Mouse (Mus musculus): Measurements from ENCODE around the gene Cyb5r3. TPM values are rescaled to one million over a fixed set of nuclear protein-coding genes. Genes with fewer than 3 reads are reported as not detected.

Cyb5r3 gene
- polyA plus RNA-seq, 1 experiment, result 76.1 TPM

DNA sequence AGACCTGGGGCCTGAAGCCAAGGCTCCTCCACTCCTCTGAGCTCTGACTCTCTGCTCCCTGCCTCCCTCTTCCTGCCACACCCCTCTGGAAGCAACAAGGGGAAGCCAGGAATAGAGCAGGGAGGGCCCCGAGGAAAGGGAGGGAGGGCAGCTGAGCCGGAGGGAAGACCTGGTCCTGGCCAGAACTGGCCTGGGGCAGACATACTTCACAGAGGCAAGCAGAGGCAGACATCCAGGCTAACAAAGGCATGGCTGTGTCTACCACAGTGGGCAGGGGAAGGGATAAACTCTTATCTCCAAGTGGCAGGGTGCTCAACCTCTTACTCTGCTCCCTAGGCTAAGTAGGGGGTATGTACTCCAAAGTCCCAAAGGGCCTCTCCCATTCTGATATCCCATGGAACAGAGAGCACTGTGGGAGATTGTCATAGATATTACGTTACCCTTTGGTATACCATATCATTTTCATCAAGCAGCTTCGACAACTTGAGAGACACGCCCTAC lies 7.4 kb downstream of the Cyb5r3 start:
- no peak for DNase-seq (ENCODE audit: low read depth in 1 of 2, low spot score in 2 of 2)
- peaks cover 3% of the 10 kb centered on the region; the same call in 1 of the 2 replicates for H3K4me1 ChIP-seq (ENCODE audit: control insufficient read depth, insufficient read depth, insufficient read length)
- H3K36me3 ChIP-seq (ENCODE audit: control insufficient read depth, insufficient read depth, low read length), result peaks cover 24% of the 10 kb centered on the region

GRCm38 (mm10) chr15:83162818-83163485 lies 9.4 kb downstream of the Cyb5r3 start:
- TF ChIP-seq POLR2A (IDR thresholded peaks at IDR 0.05; ENCODE audit: low read depth, low read length), result no peak
- TF ChIP-seq CTCF (IDR thresholded peaks at IDR 0.05; ENCODE audit: extremely low read depth, insufficient read depth, insufficient read length, insufficient replicate concordance), result no peak
- no peak for DNase-seq (ENCODE audit: low read depth in 1 of 2, low spot score in 2 of 2)

More for the DNA sequence above, 7.4 kb downstream of the Cyb5r3 start:
- Histone ChIP-seq H3K27ac (ENCODE audit: insufficient read depth, low read length) (no peak overlapping the region), H3K4me3 (ENCODE audit: extremely low read depth, insufficient read depth, insufficient read length) (no peak overlapping the region), H3K27me3 (ENCODE audit: control insufficient read depth, insufficient read depth, low read length) (no peaks in the 10 kb centered on the region)
- no peak for TF ChIP-seq CTCF (IDR thresholded peaks at IDR 0.05; ENCODE audit: extremely low read depth, insufficient read depth, insufficient read length, insufficient replicate concordance)
- TF ChIP-seq POLR2A (IDR thresholded peaks at IDR 0.05; ENCODE audit: low read depth, low read length), result no peak
- WGBS, result 77% methylated on average over 5 of the region's 5 CpGs

GRCm38 (mm10) chr15:83162001-83162400 lies 10.4 kb downstream of the Cyb5r3 start:
- Histone ChIP-seq H3K27me3 (ENCODE audit: control insufficient read depth, insufficient read depth, low read length) (no peaks in the 10 kb centered on the region), H3K27ac (ENCODE audit: insufficient read depth, low read length) (no peak overlapping the region), H3K4me1 (ENCODE audit: control insufficient read depth, insufficient read depth, insufficient read length) (no peaks in the 10 kb centered on the region), H3K36me3 (ENCODE audit: control insufficient read depth, insufficient read depth, low read length) (peaks cover 34% of the 10 kb centered on the region), H3K4me3 (ENCODE audit: extremely low read depth, insufficient read depth, insufficient read length) (no peak overlapping the region)
- 92% methylated on average over 4 of the region's 4 CpGs for WGBS
- no peak for DNase-seq (ENCODE audit: low read depth in 1 of 2, low spot score in 2 of 2)
- TF ChIP-seq POLR2A (IDR thresholded peaks at IDR 0.05; ENCODE audit: low read depth, low read length), result no peak
- TF ChIP-seq CTCF (IDR thresholded peaks at IDR 0.05; ENCODE audit: extremely low read depth, insufficient read depth, insufficient read length, insufficient replicate concordance), result no peak

More at GRCm38 (mm10) chr15:83162818-83163485, 9.4 kb downstream of the Cyb5r3 start:
- Histone ChIP-seq H3K36me3 (ENCODE audit: control insufficient read depth, insufficient read depth, low read length) (peaks cover 34% of the 10 kb centered on the region), H3K4me3 (ENCODE audit: extremely low read depth, insufficient read depth, insufficient read length) (no peak overlapping the region), H3K27me3 (ENCODE audit: control insufficient read depth, insufficient read depth, low read length) (no peaks in the 10 kb centered on the region), H3K27ac (ENCODE audit: insufficient read depth, low read length) (no peak overlapping the region), H3K4me1 (ENCODE audit: control insufficient read depth, insufficient read depth, insufficient read length) (no peaks in the 10 kb centered on the region)
- WGBS, result 86% methylated on average over 11 of the region's 11 CpGs

GRCm38 (mm10) chr15:83161062-83161748 lies 11.2 kb downstream of the Cyb5r3 start:
- no peak for DNase-seq (ENCODE audit: low read depth in 1 of 2, low spot score in 2 of 2)
- no peak overlapping the region for H3K4me3 ChIP-seq (ENCODE audit: extremely low read depth, insufficient read depth, insufficient read length)
- H3K27me3 ChIP-seq (ENCODE audit: control insufficient read depth, insufficient read depth, low read length), result no peaks in the 10 kb centered on the region
- TF ChIP-seq POLR2A (IDR thresholded peaks at IDR 0.05; ENCODE audit: low read depth, low read length), result no peak
- no peak for TF ChIP-seq CTCF (IDR thresholded peaks at IDR 0.05; ENCODE audit: extremely low read depth, insufficient read depth, insufficient read length, insufficient replicate concordance)
- peaks cover 34% of the 10 kb centered on the region for H3K36me3 ChIP-seq (ENCODE audit: control insufficient read depth, insufficient read depth, low read length)
- H3K4me1 ChIP-seq (ENCODE audit: control insufficient read depth, insufficient read depth, insufficient read length), result no peaks in the 10 kb centered on the region
- WGBS, result 91% methylated on average over 10 of the region's 10 CpGs
- H3K27ac ChIP-seq (ENCODE audit: insufficient read depth, low read length), result no peak overlapping the region

DNA sequence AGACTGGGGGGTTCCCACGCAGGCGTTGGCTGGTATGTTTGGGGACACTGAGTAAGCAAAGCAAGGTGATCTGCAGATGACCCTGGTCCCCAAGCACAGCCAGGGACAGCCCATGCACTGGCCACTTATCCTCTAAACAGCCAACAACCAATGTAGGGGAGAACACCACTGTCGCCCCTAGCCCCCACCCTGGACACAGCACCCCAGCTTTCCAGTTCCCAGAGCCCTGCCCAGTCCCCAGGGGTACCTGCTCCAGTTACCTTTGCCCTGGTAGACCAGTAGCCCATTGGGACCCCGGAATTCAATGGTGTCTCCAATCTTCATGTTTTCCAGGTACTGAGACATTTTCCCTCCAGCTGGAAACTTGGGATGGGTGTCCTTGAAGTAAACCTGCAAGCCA lies 11.8 kb downstream of the Cyb5r3 start:
- DNase-seq (ENCODE audit: low read depth in 1 of 2, low spot score in 2 of 2), result no peak
- TF ChIP-seq POLR2A (IDR thresholded peaks at IDR 0.05; ENCODE audit: low read depth, low read length) (no peak), CTCF (IDR thresholded peaks at IDR 0.05; ENCODE audit: extremely low read depth, insufficient read depth, insufficient read length, insufficient replicate concordance) (no peak)
- no peaks in the 10 kb centered on the region for H3K27me3 ChIP-seq (ENCODE audit: control insufficient read depth, insufficient read depth, low read length)
- 98% methylated on average over 4 of the region's 4 CpGs for WGBS
- no peak overlapping the region for H3K27ac ChIP-seq (ENCODE audit: insufficient read depth, low read length)
- no peak overlapping the region for H3K4me3 ChIP-seq (ENCODE audit: extremely low read depth, insufficient read depth, insufficient read length)
- H3K4me1 ChIP-seq (ENCODE audit: control insufficient read depth, insufficient read depth, insufficient read length), result no peaks in the 10 kb centered on the region
- peaks cover 32% of the 10 kb centered on the region for H3K36me3 ChIP-seq (ENCODE audit: control insufficient read depth, insufficient read depth, low read length)

DNA sequence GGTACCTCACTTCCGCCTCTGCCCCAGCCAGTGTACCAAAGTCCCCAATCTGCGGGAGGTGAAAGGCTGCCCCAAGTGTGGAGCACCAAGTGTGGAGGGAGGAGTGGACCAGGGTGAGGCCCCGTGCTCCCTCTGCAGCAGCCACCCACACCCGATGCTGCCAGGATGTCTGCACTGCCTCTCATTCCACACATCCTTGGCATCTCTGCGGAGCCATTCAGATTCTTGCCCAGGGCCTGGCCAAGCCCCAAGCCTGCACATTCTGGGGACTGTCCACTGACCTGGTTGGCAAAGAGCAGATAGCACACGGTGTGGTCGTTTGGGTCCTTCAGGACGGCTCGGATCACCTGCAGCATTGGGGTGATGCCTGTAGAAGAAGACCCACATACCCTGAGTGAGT lies 12.6 kb downstream of the Cyb5r3 start:
- TF ChIP-seq POLR2A (IDR thresholded peaks at IDR 0.05; ENCODE audit: low read depth, low read length) (no peak), CTCF (IDR thresholded peaks at IDR 0.05; ENCODE audit: extremely low read depth, insufficient read depth, insufficient read length, insufficient replicate concordance) (no peak)
- DNase-seq (ENCODE audit: low read depth in 1 of 2, low spot score in 2 of 2), result no peak
- 97% methylated on average over 9 of the region's 9 CpGs for WGBS
- no peaks in the 10 kb centered on the region for H3K27me3 ChIP-seq (ENCODE audit: control insufficient read depth, insufficient read depth, low read length)
- no peaks in the 10 kb centered on the region for H3K4me1 ChIP-seq (ENCODE audit: control insufficient read depth, insufficient read depth, insufficient read length)
- H3K27ac ChIP-seq (ENCODE audit: insufficient read depth, low read length), result no peak overlapping the region
- H3K36me3 ChIP-seq (ENCODE audit: control insufficient read depth, insufficient read depth, low read length), result peaks cover 29% of the 10 kb centered on the region
- H3K4me3 ChIP-seq (ENCODE audit: extremely low read depth, insufficient read depth, insufficient read length), result no peak overlapping the region

All from spleen, adult 2 months (tissue).